8 mouse cellular contexts compared by ENCODE assay signal in the genomic region with DNA sequence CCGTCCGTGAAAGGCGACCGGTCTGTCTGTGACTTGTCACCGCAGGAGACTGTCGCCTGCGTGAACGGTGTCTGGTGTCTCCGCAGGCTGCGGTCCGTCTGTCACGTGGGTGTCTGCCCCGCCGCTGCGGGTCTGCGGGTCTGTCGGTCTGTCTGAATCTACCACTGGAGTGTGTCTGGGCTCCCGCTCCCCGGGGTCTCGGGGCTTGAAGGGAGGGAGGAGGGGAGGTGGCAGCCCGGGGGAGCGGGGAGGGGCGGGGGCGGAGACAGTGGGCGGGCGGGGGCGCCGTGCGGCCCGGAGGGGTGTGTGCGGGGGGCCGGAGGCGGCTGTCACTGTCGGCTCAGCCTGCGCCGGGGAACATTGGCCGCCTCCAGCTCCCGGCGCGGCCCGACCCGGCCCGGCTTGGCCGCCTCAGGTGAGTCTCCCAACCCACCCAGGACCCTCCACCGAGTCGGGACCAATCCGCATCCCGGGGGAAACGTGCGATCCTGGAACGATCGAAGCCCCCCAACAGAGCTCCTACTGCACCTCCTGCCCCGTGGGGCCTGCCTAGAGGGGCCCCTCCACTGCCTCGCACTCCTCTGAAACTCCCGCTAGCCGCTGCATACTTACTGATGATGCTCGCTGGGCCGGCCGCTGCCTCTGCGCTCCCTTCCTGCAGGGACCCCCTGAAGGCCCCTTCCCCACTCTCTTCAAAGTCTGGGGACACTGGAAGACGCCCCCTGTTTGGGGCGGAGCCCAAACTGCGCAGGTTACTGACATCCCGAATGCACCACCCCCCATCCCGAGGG. TPM values are rescaled to one million over a fixed set of nuclear protein-coding genes. Genes with fewer than 3 reads are reported as not detected.
A peak's percentile ranks its signal among the peaks of the same experiment; 100 is the strongest.
DNase-seq lines count a peak whose midpoint lies in the region; ATAC-seq lines count a peak whose summit lies in the region.

No protein-coding gene starts in this region.

- WGBS in hindbrain, embryonic 10.5 days, result under 1% methylated on average over 64 of the region's 65 CpGs
- WGBS in limb, embryonic 12.5 days, result under 1% methylated on average over 56 of the region's 65 CpGs
- WGBS in neural tube, embryonic 15.5 days, result under 1% methylated on average over 49 of the region's 65 CpGs

- ATAC-seq in erythroblast, adult 5-6 weeks (replicated peaks; ENCODE audit: low FRiP score, poor library complexity, severe bottlenecking), result no peak
- no peak for ATAC-seq in limb, embryonic 12.5 days (ENCODE audit: insufficient number of reproducible peaks, insufficient read depth, low FRiP score, low TSS enrichment, low read depth)
- ATAC-seq in neural tube, embryonic 15.5 days (ENCODE audit: low FRiP score), result peak; percentile 22
- ATAC-seq in monocyte, adult 5-6 weeks (replicated peaks; ENCODE audit: insufficient number of reproducible peaks, low FRiP score, low TSS enrichment, poor library complexity, severe bottlenecking), result no peak

- peak overlapping the region; percentile 83 for H3K27ac ChIP-seq in hindbrain, embryonic 10.5 days
- no peak overlapping the region for H3K27ac ChIP-seq in limb, embryonic 12.5 days
- H3K27ac ChIP-seq in neural tube, embryonic 15.5 days (replicated peaks), result peak overlapping the region; percentile 85

- H3K9me3 ChIP-seq in erythroblast, embryonic 14.5 days (ENCODE audit: control insufficient read depth, low read length), result no peaks in the 10 kb centered on the region
- H3K9me3 ChIP-seq in hindbrain, embryonic 10.5 days, result no peaks in the 10 kb centered on the region
- H3K9me3 ChIP-seq in limb, embryonic 12.5 days, result 0 out of 2 replicates have a peak, but pooled peaks cover under 1% of the 10 kb centered on the region
- no peaks in the 10 kb centered on the region for H3K9me3 ChIP-seq in neural tube, embryonic 15.5 days (replicated peaks)

- H3K4me2 ChIP-seq in limb, embryonic 12.5 days, result peak overlapping the region; percentile 80
- H3K4me2 ChIP-seq in neural tube, embryonic 15.5 days, result peak overlapping the region; percentile 93

- peak overlapping the region; percentile 96 for H3K4me3 ChIP-seq in erythroblast, embryonic 14.5 days (replicated peaks)
- peak overlapping the region; percentile 62 for H3K4me3 ChIP-seq in hindbrain, embryonic 10.5 days
- H3K4me3 ChIP-seq in limb, embryonic 12.5 days (replicated peaks), result peak overlapping the region; percentile 43
- H3K4me3 ChIP-seq in neural tube, embryonic 15.5 days (replicated peaks), result peak overlapping the region; percentile 56

- H3K9ac ChIP-seq in limb, embryonic 12.5 days (replicated peaks), result peak overlapping the region; percentile 59
- H3K9ac ChIP-seq in neural tube, embryonic 15.5 days (replicated peaks), result peak overlapping the region; percentile 70

- DNase-seq in B cell, adult 2 months, result peak; percentile 40 to 44
- DNase-seq in cerebellum, postnatal 14 days, result peak; percentile 72 to 76
- peak; percentile 43 for DNase-seq in hindbrain, embryonic 10.5 days (ENCODE audit: low spot score)

- peaks cover 75% of the 10 kb centered on the region for H3K4me1 ChIP-seq in erythroblast, embryonic 14.5 days (ENCODE audit: control insufficient read depth)
- H3K4me1 ChIP-seq in hindbrain, embryonic 10.5 days (replicated peaks), result peaks cover 51% of the 10 kb centered on the region
- H3K4me1 ChIP-seq in limb, embryonic 12.5 days (replicated peaks), result peaks cover 28% of the 10 kb centered on the region
- H3K4me1 ChIP-seq in neural tube, embryonic 15.5 days, result peaks cover 62% of the 10 kb centered on the region

- peaks cover 46% of the 10 kb centered on the region for H3K27me3 ChIP-seq in erythroblast, embryonic 14.5 days (ENCODE audit: control insufficient read depth)
- H3K27me3 ChIP-seq in hindbrain, embryonic 10.5 days (ENCODE audit: insufficient read depth, poor library complexity, severe bottlenecking), result peaks cover 63% of the 10 kb centered on the region
- H3K27me3 ChIP-seq in limb, embryonic 12.5 days, result peaks cover 74% of the 10 kb centered on the region
- H3K27me3 ChIP-seq in neural tube, embryonic 15.5 days (replicated peaks), result peaks cover 25% of the 10 kb centered on the region

- H3K36me3 ChIP-seq in erythroblast, embryonic 14.5 days (ENCODE audit: control insufficient read depth), result peaks cover 27% of the 10 kb centered on the region
- H3K36me3 ChIP-seq in hindbrain, embryonic 10.5 days, result no peaks in the 10 kb centered on the region
- no peaks in the 10 kb centered on the region for H3K36me3 ChIP-seq in limb, embryonic 12.5 days
- no peaks in the 10 kb centered on the region for H3K36me3 ChIP-seq in neural tube, embryonic 15.5 days

RNA-seq across cellular contexts. Expression of a gene that starts 0.8 kb away (rescaled TPM):
- 29.5 and 30.9 TPM in 2 replicates for polyA plus RNA-seq in erythroblast, embryonic 14.5 days (2012)
- total RNA-seq in erythroblast, adult 5-6 weeks (2015; ENCODE audit: low replicate concordance), result 63.5 and 69.6 TPM in 2 replicates
- total RNA-seq in erythroblast, adult 5-6 weeks (2017; ENCODE audit: low replicate concordance), result 55.2 and 63.8 TPM in 2 replicates
- 5.9 and 7.1 TPM in 2 replicates for polyA plus RNA-seq in hindbrain, embryonic 10.5 days (2016; fragmentation: Nextera tagmentation; extraction: Ambion mirVana)
- polyA plus RNA-seq in limb, embryonic 12.5 days (2016; fragmentation: Nextera tagmentation; extraction: Ambion mirVana), result 7.7 and 8.3 TPM in 2 replicates
- polyA plus RNA-seq in neural tube, embryonic 15.5 days (2015; fragmentation: Nextera tagmentation; extraction: Ambion mirVana), result 98.6 and 103 TPM in 2 replicates
- total RNA-seq in monocyte, adult 5-6 weeks (2017), result 0.57 to 1.2 TPM in 2 of 3 replicates, not detected in the other

RNA-seq across cellular contexts. Expression of a gene that starts 6.3 kb away (rescaled TPM):
- polyA plus RNA-seq in erythroblast, embryonic 14.5 days (2012), result 14.1 and 16.4 TPM in 2 replicates
- 19.0 and 21.7 TPM in 2 replicates for total RNA-seq in erythroblast, adult 5-6 weeks (2015; ENCODE audit: low replicate concordance)
- 16.6 and 27.9 TPM in 2 replicates for total RNA-seq in erythroblast, adult 5-6 weeks (2017; ENCODE audit: low replicate concordance)
- polyA plus RNA-seq in hindbrain, embryonic 10.5 days (2016; fragmentation: Nextera tagmentation; extraction: Ambion mirVana), result 10.6 and 12.2 TPM in 2 replicates
- 6.7 and 6.8 TPM in 2 replicates for polyA plus RNA-seq in limb, embryonic 12.5 days (2016; fragmentation: Nextera tagmentation; extraction: Ambion mirVana)
- 29.0 and 29.5 TPM in 2 replicates for polyA plus RNA-seq in neural tube, embryonic 15.5 days (2015; fragmentation: Nextera tagmentation; extraction: Ambion mirVana)
- 0.64 to 3.0 TPM (median 1.2 TPM) in 3 replicates for total RNA-seq in monocyte, adult 5-6 weeks (2017)

RNA-seq across cellular contexts. Expression of a gene that starts 19.3 kb away (rescaled TPM):
- polyA plus RNA-seq in erythroblast, embryonic 14.5 days (2012), result 73.3 and 89.6 TPM in 2 replicates
- total RNA-seq in erythroblast, adult 5-6 weeks (2015; ENCODE audit: low replicate concordance), result 85.7 and 166 TPM in 2 replicates
- total RNA-seq in erythroblast, adult 5-6 weeks (2017; ENCODE audit: low replicate concordance), result 227 and 383 TPM in 2 replicates
- 175 and 186 TPM in 2 replicates for polyA plus RNA-seq in hindbrain, embryonic 10.5 days (2016; fragmentation: Nextera tagmentation; extraction: Ambion mirVana)
- polyA plus RNA-seq in limb, embryonic 12.5 days (2016; fragmentation: Nextera tagmentation; extraction: Ambion mirVana), result 182 and 185 TPM in 2 replicates
- polyA plus RNA-seq in neural tube, embryonic 15.5 days (2015; fragmentation: Nextera tagmentation; extraction: Ambion mirVana), result 90.7 and 94.3 TPM in 2 replicates
- 250 to 289 TPM (median 261 TPM) in 3 replicates for total RNA-seq in monocyte, adult 5-6 weeks (2017)

RNA-seq across cellular contexts. Expression of a gene that starts 26.1 kb away (rescaled TPM):
- 0.51 and 0.54 TPM in 2 replicates for polyA plus RNA-seq in erythroblast, embryonic 14.5 days (2012)
- 0.96 and 2.1 TPM in 2 replicates for total RNA-seq in erythroblast, adult 5-6 weeks (2015; ENCODE audit: low replicate concordance)
- 2.6 TPM in 1 of 2 replicates, not detected in the other for total RNA-seq in erythroblast, adult 5-6 weeks (2017; ENCODE audit: low replicate concordance)
- polyA plus RNA-seq in hindbrain, embryonic 10.5 days (2016; fragmentation: Nextera tagmentation; extraction: Ambion mirVana), result 53.9 and 57.2 TPM in 2 replicates
- polyA plus RNA-seq in limb, embryonic 12.5 days (2016; fragmentation: Nextera tagmentation; extraction: Ambion mirVana), result 81.6 and 86.9 TPM in 2 replicates
- polyA plus RNA-seq in neural tube, embryonic 15.5 days (2015; fragmentation: Nextera tagmentation; extraction: Ambion mirVana), result 14.0 and 26.0 TPM in 2 replicates
- 2.7 to 4.0 TPM (median 3.2 TPM) in 3 replicates for total RNA-seq in monocyte, adult 5-6 weeks (2017)

RNA-seq across cellular contexts. Expression of a gene that starts 45.2 kb away (rescaled TPM):
- polyA plus RNA-seq in erythroblast, embryonic 14.5 days (2012), result 0.05 and 0.06 TPM in 2 replicates
- 1.9 TPM in 2 replicates for total RNA-seq in erythroblast, adult 5-6 weeks (2015; ENCODE audit: low replicate concordance)
- 0.43 and 0.98 TPM in 2 replicates for total RNA-seq in erythroblast, adult 5-6 weeks (2017; ENCODE audit: low replicate concordance)
- 14.2 and 17.2 TPM in 2 replicates for polyA plus RNA-seq in hindbrain, embryonic 10.5 days (2016; fragmentation: Nextera tagmentation; extraction: Ambion mirVana)
- 13.8 and 16.3 TPM in 2 replicates for polyA plus RNA-seq in limb, embryonic 12.5 days (2016; fragmentation: Nextera tagmentation; extraction: Ambion mirVana)
- 26.5 and 26.8 TPM in 2 replicates for polyA plus RNA-seq in neural tube, embryonic 15.5 days (2015; fragmentation: Nextera tagmentation; extraction: Ambion mirVana)
- total RNA-seq in monocyte, adult 5-6 weeks (2017), result 24.2 to 30.4 TPM (median 25.2 TPM) in 3 replicates

Comparison
In these comparisons a context has a peak if more than half of its experiments do, and no peak if none do; other contexts are left out.
1. H3K4me3 ChIP-seq: peak in every context shown above with its lines; median percentile 96 in erythroblast, embryonic 14.5 days; 62 in hindbrain, embryonic 10.5 days; 56 in neural tube, embryonic 15.5 days; 43 in limb, embryonic 12.5 days.